Mouse (Mus musculus) liver, embryonic 12.5 days (tissue): Measurements from ENCODE around the gene Treh. TPM values are rescaled to one million over a fixed set of nuclear protein-coding genes. Genes with fewer than 3 reads are reported as not detected.

Source experiments
- ATAC-seq: fragments of 200-750 bp; cut with Nextera tagmentation; 2 replicates; pipeline ENCODE4 v1.8.0; 2017; ENCODE audit warnings: moderate number of reproducible peaks, mild to moderate bottlenecking, moderate library complexity
- H3K27ac ChIP-seq: fragments of 300-500 bp; sonication (generic); 2 replicates; pipeline ENCODE4 v1.5.1; 2016; ENCODE audit warnings: mild to moderate bottlenecking
- H3K27me3 ChIP-seq: fragments of 300-500 bp; sonication (generic); replicated peaks from 2 replicates; pipeline ENCODE4 v1.6.1; 2016; ENCODE audit warnings: mild to moderate bottlenecking, moderate library complexity
- H3K36me3 ChIP-seq: fragments of 300-500 bp; sonication (generic); 2 replicates; pipeline ENCODE4 v1.6.1; 2016; ENCODE audit warnings: mild to moderate bottlenecking, moderate library complexity
- H3K4me1 ChIP-seq: fragments of 300-500 bp; sonication (generic); 2 replicates; pipeline ENCODE4 v1.6.1; 2016
- H3K4me2 ChIP-seq: fragments of 300-500 bp; sonication (generic); 2 replicates; pipeline ENCODE4 v1.6.1; 2016; ENCODE audit warnings: mild to moderate bottlenecking, moderate library complexity
- H3K4me3 ChIP-seq: fragments of 300-500 bp; sonication (generic); 2 replicates; pipeline ENCODE4 v1.5.1; 2016; ENCODE audit warnings: mild to moderate bottlenecking, moderate library complexity
- H3K9ac ChIP-seq: fragments of 300-500 bp; sonication (generic); 2 replicates; pipeline ENCODE4 v1.6.1; 2016; ENCODE audit warnings: mild to moderate bottlenecking, moderate library complexity
- H3K9me3 ChIP-seq: fragments of 300-500 bp; sonication (generic); replicated peaks from 2 replicates; pipeline ENCODE4 v1.6.1; 2016; ENCODE audit warnings: mild to moderate bottlenecking, moderate library complexity
- WGBS: fragments of 180-500 bp; shearing (Covaris S2); methylation state at CpG from one replicate; pipeline ENCODE4 v1.1.7; 2016; ENCODE audit not compliant: insufficient replicate concordance; 5-methylcytosine and 5-hydroxymethylcytosine counted together
- polyA plus RNA-seq: library from polyadenylated mRNA; unstranded; fragments of >200 nt; fragmentation: Nextera tagmentation; extraction: Ambion mirVana; gene quantifications from 2 replicates; pipeline ENCODE4 v1.2.1, GENCODE M21; 2016

Treh gene
- polyA plus RNA-seq, 1 experiment from 2014 or later, result not detected

DNA sequence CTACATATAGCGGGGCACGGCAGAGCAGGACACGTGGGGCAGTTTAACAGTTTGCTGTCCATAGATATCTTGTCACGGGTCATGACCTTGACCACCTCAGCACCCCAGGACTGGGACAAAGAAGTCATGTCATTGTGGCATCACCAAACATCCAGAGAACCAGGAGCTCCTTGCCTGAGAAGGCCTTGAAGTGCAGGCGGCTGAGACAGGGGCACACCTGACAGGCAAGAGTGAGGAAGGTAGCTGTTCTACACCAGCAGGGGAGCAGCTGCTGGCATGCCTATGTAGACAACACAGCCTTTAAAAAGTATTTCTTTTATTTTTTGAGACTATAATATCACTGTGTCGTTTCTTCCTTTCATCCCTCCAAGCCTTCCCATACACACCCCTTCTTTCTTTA lies 26.7 kb upstream of the Treh start:
- Histone ChIP-seq H3K27ac (no peak overlapping the region), H3K4me2 (peak overlapping the region; percentile 41), H3K9ac (no peak overlapping the region), H3K4me1 (peaks cover 10% of the 10 kb centered on the region), H3K36me3 (no peaks in the 10 kb centered on the region), H3K27me3 (peaks cover 12% of the 10 kb centered on the region), H3K9me3 (no peaks in the 10 kb centered on the region), H3K4me3 (no peak overlapping the region; the same call in 1 of the 2 replicates)
- WGBS, result 66% methylated on average over 6 of the region's 6 CpGs
- no peak for ATAC-seq

DNA sequence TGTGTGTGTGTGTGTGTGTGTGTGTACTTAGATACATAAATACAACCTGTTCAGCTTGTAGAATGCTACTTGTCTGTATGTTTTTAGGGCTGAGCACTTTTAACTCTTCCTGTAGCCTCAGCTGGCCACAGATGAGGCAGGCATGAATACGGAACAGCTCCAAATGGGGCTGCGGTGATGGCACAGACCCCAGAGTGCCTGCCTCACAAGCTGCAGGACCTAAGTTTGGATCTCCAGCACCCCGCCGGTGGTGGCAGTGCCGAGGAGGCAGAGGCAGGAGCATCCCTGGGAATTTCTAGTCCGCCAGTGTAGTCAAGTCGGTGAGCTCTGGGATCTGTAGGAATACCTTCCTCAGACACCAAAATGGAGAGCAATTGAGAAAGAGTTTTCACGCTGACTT lies 26.0 kb upstream of the Treh start:
- 85% methylated on average over 8 of the region's 8 CpGs for WGBS
- H3K36me3 ChIP-seq, result no peaks in the 10 kb centered on the region

DNA sequence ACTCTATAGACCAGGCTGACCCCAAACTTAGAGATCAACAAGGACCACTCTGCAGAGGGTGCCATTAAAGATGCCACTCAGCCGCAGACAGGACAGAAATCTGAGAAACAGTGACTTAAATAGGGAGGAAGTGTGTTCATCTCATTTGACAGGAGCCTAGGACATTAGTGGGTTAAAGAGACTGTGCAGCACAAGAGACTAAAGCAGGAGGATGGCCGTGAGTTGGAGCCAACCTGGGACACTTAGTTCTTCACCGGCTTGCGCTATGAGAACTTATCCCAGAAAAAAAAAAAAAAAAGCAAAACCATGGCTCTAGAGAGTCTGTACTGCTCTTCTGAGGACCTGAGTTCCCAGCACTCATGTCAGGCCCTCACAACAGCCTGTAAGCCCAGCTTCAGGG lies 25.4 kb upstream of the Treh start:
- WGBS, result 77% methylated on average over 4 of the region's 4 CpGs

More for the DNA sequence above, 26.0 kb upstream of the Treh start:
- peaks cover 10% of the 10 kb centered on the region for H3K4me1 ChIP-seq
- ATAC-seq, result no peak
- no peak overlapping the region for H3K27ac ChIP-seq
- peaks cover 15% of the 10 kb centered on the region for H3K27me3 ChIP-seq
- H3K4me3 ChIP-seq, result no peak overlapping the region
- no peak overlapping the region for H3K9ac ChIP-seq
- H3K4me2 ChIP-seq, result no peak overlapping the region
- H3K9me3 ChIP-seq, result no peaks in the 10 kb centered on the region

DNA sequence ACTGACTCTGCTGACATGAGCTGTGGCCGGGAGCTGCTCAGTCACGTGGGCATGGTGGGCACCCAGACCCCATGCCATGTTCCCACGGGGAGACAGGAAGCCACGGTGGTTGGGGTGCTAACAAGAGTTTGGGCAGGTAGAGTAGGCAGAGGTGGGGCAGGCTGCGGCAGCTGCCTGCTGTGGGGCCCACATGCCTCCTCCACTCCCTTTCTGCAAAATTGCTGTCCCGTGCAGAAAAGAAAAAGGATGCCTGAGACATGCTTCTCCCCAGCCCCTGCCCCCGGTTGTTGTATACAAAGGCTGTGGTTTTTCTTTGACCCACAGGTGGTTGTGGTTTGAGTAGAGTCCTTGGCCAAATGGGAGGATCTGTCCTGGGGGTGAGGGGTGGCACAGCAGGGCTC lies 24.2 kb upstream of the Treh start:
- Histone ChIP-seq H3K4me1 (peaks cover 10% of the 10 kb centered on the region), H3K27ac (no peak overlapping the region), H3K4me2 (no peak overlapping the region), H3K9ac (no peak overlapping the region), H3K36me3 (no peaks in the 10 kb centered on the region), H3K9me3 (no peaks in the 10 kb centered on the region), H3K27me3 (peaks cover 17% of the 10 kb centered on the region), H3K4me3 (no peak overlapping the region)
- ATAC-seq, result no peak
- WGBS, result 56% methylated on average over 7 of the region's 7 CpGs

More for the DNA sequence above, 25.4 kb upstream of the Treh start:
- H3K27me3 ChIP-seq, result peaks cover 15% of the 10 kb centered on the region
- H3K4me1 ChIP-seq, result peaks cover 10% of the 10 kb centered on the region
- H3K4me3 ChIP-seq, result no peak overlapping the region
- no peak for ATAC-seq
- no peak overlapping the region for H3K9ac ChIP-seq
- H3K4me2 ChIP-seq, result no peak overlapping the region
- no peaks in the 10 kb centered on the region for H3K36me3 ChIP-seq
- no peaks in the 10 kb centered on the region for H3K9me3 ChIP-seq
- no peak overlapping the region for H3K27ac ChIP-seq

DNA sequence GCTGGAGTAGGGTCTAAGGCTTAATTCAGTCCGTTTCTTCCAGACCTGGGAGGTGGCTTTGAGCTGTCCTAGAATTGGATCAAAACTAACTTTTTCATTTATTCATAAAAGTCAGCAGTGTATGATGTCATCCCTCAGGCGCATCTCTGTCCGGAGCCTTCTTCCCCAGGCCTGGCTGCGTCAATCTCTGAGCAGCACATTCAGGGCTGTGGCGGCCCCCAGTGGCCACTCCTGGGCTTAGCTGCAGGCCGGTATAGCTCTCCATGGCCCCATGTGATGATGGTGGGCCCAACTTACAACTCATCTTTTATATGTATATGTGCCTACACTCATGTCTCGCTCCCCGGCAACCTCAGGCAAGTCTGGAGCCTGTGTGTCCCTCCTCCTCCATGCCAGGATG lies 21.0 kb upstream of the Treh start:
- peaks cover 19% of the 10 kb centered on the region for H3K27me3 ChIP-seq
- no peak overlapping the region for H3K27ac ChIP-seq
- no peak overlapping the region for H3K9ac ChIP-seq
- 10% methylated on average over 8 of the region's 8 CpGs for WGBS
- H3K4me2 ChIP-seq, result no peak overlapping the region
- no peaks in the 10 kb centered on the region for H3K36me3 ChIP-seq
- H3K4me1 ChIP-seq, result peaks cover 8% of the 10 kb centered on the region
- ATAC-seq, result peak; percentile 51; the same call in 1 of the 2 replicates
- H3K9me3 ChIP-seq, result no peaks in the 10 kb centered on the region
- H3K4me3 ChIP-seq, result no peak overlapping the region

DNA sequence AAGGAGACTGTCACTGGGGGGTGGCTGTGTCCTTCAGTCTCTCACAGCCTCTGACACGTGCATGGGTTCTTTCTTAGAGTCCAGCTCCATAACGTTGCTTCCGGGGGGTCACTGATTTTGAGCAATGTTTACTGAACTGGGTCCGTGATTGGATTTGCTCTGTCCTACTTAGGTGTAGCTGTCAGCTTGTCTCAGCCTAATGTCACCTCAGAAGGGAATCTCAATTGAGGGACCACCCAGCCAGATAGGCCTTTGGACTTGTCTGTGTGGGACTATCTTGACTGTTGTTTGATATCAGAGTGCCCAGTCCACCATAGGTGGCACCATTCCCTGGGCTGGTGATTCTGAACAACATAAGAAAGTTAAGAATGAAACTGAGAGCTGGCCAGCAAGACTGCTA lies 19.1 kb upstream of the Treh start:
- Histone ChIP-seq H3K27ac (no peak overlapping the region), H3K4me3 (no peak overlapping the region), H3K36me3 (no peaks in the 10 kb centered on the region), H3K4me1 (peaks cover 8% of the 10 kb centered on the region), H3K27me3 (peaks cover 19% of the 10 kb centered on the region), H3K9ac (no peak overlapping the region), H3K4me2 (no peak overlapping the region), H3K9me3 (no peaks in the 10 kb centered on the region)
- ATAC-seq, result no peak
- WGBS, result 51% methylated on average over 4 of the region's 4 CpGs

DNA sequence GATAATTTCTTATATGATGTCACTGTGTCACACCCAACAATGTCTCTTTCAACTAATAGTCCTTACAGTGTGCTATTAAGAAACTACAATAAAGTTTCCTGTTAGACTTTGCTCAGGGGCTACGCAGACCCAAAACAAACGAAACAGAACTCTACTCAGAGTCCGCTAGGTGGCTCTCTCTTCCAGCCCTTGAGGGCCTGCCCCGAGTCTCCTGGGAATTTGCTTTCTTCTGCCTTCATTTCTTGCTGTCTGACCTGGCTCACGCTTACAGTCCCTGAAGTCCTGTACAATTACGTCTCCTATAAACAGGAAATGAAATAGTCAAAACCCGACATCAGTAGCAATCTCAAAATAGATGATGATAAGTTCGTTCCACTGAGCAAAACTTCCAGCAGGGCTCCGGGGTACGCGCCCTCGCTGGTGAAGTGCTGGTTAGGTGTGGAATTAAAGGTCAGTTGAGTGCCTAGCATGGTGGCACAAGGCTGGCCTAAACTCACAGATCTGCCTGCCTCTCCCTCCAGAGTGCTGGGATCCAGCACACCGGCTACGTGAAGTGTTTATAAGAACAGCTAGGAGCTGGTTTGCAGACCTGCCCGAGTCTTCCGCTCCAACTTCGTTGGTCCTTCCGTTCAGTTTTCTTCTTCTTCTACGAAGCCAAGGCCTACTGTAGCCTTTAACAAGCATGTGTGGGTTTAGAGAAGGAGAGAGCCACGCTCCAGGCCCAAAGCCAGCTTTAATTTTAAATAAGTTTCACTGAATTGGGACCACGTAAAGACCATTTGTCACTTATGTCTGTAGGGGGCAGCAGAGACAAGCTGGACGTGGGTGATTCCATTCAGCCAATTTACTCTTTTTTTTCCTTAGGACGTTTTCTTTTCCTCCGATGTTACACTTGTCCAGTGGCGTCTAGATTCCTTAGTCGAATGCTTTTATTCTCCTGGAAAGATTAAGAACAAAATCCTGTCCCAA lies 17.7 kb upstream of the Treh start:
- H3K4me1 ChIP-seq, result peaks cover 8% of the 10 kb centered on the region
- H3K36me3 ChIP-seq, result no peaks in the 10 kb centered on the region
- 23% methylated on average over 26 of the region's 26 CpGs for WGBS
- H3K9ac ChIP-seq, result no peak overlapping the region
- H3K27ac ChIP-seq, result no peak overlapping the region
- ATAC-seq, result no peak
- peak overlapping the region; percentile 64 for H3K4me2 ChIP-seq
- no peaks in the 10 kb centered on the region for H3K9me3 ChIP-seq
- peak overlapping the region; percentile 32 for H3K4me3 ChIP-seq
- H3K27me3 ChIP-seq, result peaks cover 14% of the 10 kb centered on the region

DNA sequence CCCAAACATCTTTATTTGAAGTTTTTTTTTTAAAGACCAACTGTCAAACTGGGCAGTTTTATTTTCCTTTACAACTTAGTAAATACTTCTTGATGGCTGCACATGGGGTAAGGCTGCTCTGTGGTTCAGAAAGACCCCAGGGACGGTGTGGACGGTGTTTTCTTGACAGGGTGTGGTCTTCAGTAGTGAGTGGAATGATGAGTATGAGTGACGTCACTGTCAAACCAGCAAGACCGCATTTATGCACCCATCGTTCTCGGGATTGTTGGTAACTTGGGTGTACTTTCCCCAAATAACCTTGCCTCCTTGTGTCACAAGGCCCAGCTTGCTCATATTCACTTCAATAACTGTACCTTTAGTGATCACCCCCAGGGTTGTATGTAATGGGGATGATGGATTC lies 9.3 kb upstream of the Treh start:
- H3K4me1 ChIP-seq, result no peaks in the 10 kb centered on the region
- H3K36me3 ChIP-seq, result no peaks in the 10 kb centered on the region
- H3K4me2 ChIP-seq, result no peak overlapping the region
- no peak overlapping the region for H3K9ac ChIP-seq
- H3K27me3 ChIP-seq, result peaks cover 4% of the 10 kb centered on the region; the same call in 1 of the 2 replicates
- no peaks in the 10 kb centered on the region for H3K9me3 ChIP-seq
- H3K27ac ChIP-seq, result no peak overlapping the region
- ATAC-seq, result no peak
- H3K4me3 ChIP-seq, result no peak overlapping the region
- 72% methylated on average over 6 of the region's 6 CpGs for WGBS

DNA sequence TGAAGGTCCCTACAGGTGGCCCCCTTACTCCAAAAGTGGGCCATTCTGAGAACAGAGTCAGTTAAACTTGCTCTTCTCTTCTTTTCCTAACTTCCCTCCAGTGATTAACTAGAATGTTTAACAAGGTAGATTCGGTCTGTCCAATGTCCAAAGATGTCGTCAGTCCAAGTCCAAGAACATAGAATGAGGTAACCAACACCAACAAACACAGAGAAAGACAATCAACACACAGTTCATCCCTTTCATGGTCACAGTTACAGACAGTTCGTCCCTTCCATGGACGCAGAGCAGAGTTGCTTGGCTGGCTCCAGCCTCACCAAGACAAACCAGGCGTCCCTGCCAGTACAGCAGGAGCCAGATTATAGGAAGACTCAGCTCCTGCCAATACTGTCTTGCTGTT lies 1.6 kb upstream of the Treh start:
- Histone ChIP-seq H3K4me2 (no peak overlapping the region), H3K4me1 (no peaks in the 10 kb centered on the region), H3K27me3 (peaks cover 16% of the 10 kb centered on the region), H3K9me3 (no peaks in the 10 kb centered on the region), H3K9ac (no peak overlapping the region), H3K4me3 (no peak overlapping the region), H3K36me3 (no peaks in the 10 kb centered on the region), H3K27ac (no peak overlapping the region)
- WGBS, result 68% methylated on average over 5 of the region's 5 CpGs
- no peak for ATAC-seq

DNA sequence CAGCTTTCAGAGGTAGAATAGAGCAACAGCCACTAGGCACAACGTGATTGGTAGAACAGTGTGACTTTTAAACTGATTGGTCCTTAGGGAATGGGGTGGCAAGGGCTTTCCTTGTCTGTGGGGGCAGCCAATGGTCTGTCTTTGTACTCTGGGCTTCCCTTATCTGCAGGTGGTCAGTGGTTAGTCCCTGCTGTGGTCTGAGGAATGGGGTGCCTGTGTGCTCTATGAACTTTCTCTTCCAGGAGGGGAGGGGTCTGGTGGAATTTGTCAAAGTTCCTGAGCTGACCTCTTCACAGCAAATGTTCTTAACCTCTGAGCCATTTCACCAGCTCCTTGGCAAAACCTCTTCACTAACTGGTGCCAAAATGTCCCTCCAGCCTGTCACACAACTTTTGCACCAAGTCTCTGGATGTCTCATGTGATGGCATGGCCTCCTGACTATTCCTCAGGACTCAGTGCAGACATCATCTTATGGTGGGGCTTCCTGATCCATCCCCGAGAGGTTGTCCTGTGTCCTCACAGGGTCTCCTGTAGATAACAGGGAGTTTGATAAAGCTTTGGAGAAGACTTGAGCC lies 655 bp upstream of the Treh start:
- Histone ChIP-seq H3K4me3 (no peak overlapping the region), H3K36me3 (no peaks in the 10 kb centered on the region), H3K27ac (no peak overlapping the region), H3K9ac (no peak overlapping the region), H3K9me3 (no peaks in the 10 kb centered on the region), H3K4me1 (no peaks in the 10 kb centered on the region), H3K4me2 (no peak overlapping the region), H3K27me3 (peaks cover 14% of the 10 kb centered on the region)
- 33% methylated on average over 2 of the region's 2 CpGs for WGBS
- ATAC-seq, result no peak

DNA sequence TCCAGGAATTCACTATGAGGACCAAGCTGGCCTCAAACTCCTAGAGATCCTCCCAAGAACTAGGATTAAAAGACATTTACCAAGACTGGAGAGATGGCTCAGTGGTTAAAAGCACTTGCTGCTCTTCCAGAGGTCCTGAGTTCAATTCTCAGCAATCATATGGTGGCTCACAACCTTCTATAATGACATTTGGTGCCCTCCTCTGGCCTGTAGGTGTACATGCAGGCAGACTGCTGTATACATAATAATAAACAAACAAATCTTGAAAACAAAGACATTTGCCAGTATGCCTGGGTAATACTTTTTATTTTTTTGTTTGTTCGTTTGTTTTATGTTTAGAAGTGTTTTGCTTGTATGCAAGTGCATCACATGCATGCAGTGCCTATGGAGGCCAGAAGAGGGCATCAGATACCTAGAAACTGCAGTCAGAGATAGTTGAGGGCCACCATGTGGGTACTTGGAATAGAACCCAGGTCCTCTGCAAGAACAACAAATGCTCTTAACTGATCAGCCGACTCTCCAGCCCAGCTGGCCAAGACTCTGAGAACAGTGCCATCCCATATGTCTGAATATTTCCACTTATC lies 5.3 kb downstream of the Treh start:
- 71% methylated on average over 2 of the region's 2 CpGs for WGBS
- H3K4me2 ChIP-seq, result no peak overlapping the region
- H3K9ac ChIP-seq, result no peak overlapping the region
- H3K27me3 ChIP-seq, result peaks cover 23% of the 10 kb centered on the region
- H3K4me1 ChIP-seq, result no peaks in the 10 kb centered on the region
- ATAC-seq, result no peak
- no peak overlapping the region for H3K4me3 ChIP-seq
- H3K36me3 ChIP-seq, result no peaks in the 10 kb centered on the region
- no peak overlapping the region for H3K27ac ChIP-seq
- no peaks in the 10 kb centered on the region for H3K9me3 ChIP-seq

DNA sequence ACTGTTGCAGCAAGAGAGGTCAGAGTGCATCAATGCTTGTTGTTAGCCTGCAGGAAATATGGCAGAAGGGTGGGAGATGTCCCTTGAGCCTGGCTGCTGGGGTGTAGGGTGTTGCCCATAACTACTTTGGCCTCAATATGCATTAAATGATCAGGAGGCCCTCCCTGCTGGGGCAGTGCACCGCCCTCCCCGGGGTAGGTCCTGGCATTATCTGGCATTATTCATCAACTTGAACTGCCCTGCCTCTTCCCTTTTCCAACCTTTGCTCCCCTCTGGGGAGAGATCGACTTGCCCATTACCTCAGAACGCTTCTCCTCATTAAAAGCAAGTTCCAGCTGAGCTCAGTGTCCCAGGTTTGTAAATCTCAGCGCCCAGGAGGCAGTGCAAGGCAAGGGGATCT lies 6.5 kb downstream of the Treh start:
- no peaks in the 10 kb centered on the region for H3K9me3 ChIP-seq
- H3K9ac ChIP-seq, result no peak overlapping the region
- H3K27me3 ChIP-seq, result peaks cover 16% of the 10 kb centered on the region; the same call in 1 of the 2 replicates
- H3K27ac ChIP-seq, result no peak overlapping the region
- no peak for ATAC-seq
- no peaks in the 10 kb centered on the region for H3K36me3 ChIP-seq
- H3K4me2 ChIP-seq, result no peak overlapping the region
- no peak overlapping the region for H3K4me3 ChIP-seq
- no peaks in the 10 kb centered on the region for H3K4me1 ChIP-seq
- 60% methylated on average over 5 of the region's 5 CpGs for WGBS
